In genomic region chr7:126832036-126832598, GRCm38 (mm10) we compare ENCODE assay signal across 8 mouse cellular contexts. TPM values are rescaled to one million over a fixed set of nuclear protein-coding genes. Genes with fewer than 3 reads are reported as not detected.
DNase-seq lines count a peak whose midpoint lies in the region; ATAC-seq and TF ChIP-seq lines count a peak whose summit lies in the region.

No protein-coding gene starts in this region.

- no peak for TF ChIP-seq POLR2A in olfactory bulb, adult 2 months (IDR thresholded peaks at IDR 0.05; ENCODE audit: insufficient read depth, low read depth, low read length)

- no peaks in the 10 kb centered on the region for H3K9me3 ChIP-seq in forebrain, postnatal 0 days (ENCODE audit: low read length)
- H3K9me3 ChIP-seq in hindbrain, embryonic 10.5 days, result no peaks in the 10 kb centered on the region
- no peaks in the 10 kb centered on the region for H3K9me3 ChIP-seq in lung, embryonic 14.5 days (ENCODE audit: low read depth, low read length)

- peaks cover 20% of the 10 kb centered on the region for H3K36me3 ChIP-seq in forebrain, postnatal 0 days (ENCODE audit: insufficient read depth)
- H3K36me3 ChIP-seq in hindbrain, embryonic 10.5 days, result no peaks in the 10 kb centered on the region
- H3K36me3 ChIP-seq in lung, embryonic 14.5 days (ENCODE audit: insufficient read depth), result no peaks in the 10 kb centered on the region

- 1% methylated on average over 21 of the region's 21 CpGs for WGBS in forebrain, postnatal 0 days
- WGBS in hindbrain, embryonic 10.5 days, result 1% methylated on average over 21 of the region's 21 CpGs
- WGBS in lung, embryonic 14.5 days, result 2% methylated on average over 21 of the region's 21 CpGs
- WGBS in olfactory bulb, adult 2 months, result 2% methylated on average over 21 of the region's 21 CpGs

- peak overlapping the region; percentile 19 for H3K4me3 ChIP-seq in forebrain, postnatal 0 days (ENCODE audit: low read depth, low read length)
- peak overlapping the region; percentile 43 for H3K4me3 ChIP-seq in hindbrain, embryonic 10.5 days
- H3K4me3 ChIP-seq in lung, embryonic 14.5 days (ENCODE audit: low read depth, low read length), result peak overlapping the region; percentile 29
- H3K4me3 ChIP-seq in olfactory bulb, adult 2 months (ENCODE audit: insufficient read depth, low read depth, low read length), result peak overlapping the region; percentile 16

- peak; percentile 92 for TF ChIP-seq CTCF in forebrain, postnatal 0 days (IDR thresholded peaks at IDR 0.05; ENCODE audit: low read depth)
- TF ChIP-seq CTCF in lung, embryonic 14.5 days (IDR thresholded peaks at IDR 0.05; ENCODE audit: low read depth), result peak; percentile 88
- TF ChIP-seq CTCF in olfactory bulb, adult 2 months (IDR thresholded peaks at IDR 0.05; ENCODE audit: insufficient read depth, low read depth, low read length), result peak; percentile 68

- H3K27me3 ChIP-seq in forebrain, postnatal 0 days (ENCODE audit: insufficient read depth, low read length), result no peaks in the 10 kb centered on the region
- H3K27me3 ChIP-seq in hindbrain, embryonic 10.5 days (ENCODE audit: insufficient read depth, poor library complexity, severe bottlenecking), result peaks cover 23% of the 10 kb centered on the region
- no peaks in the 10 kb centered on the region for H3K27me3 ChIP-seq in lung, embryonic 14.5 days (ENCODE audit: insufficient read depth, low read length)

- H3K4me1 ChIP-seq in forebrain, postnatal 0 days (ENCODE audit: insufficient read depth), result no peaks in the 10 kb centered on the region
- peaks cover 28% of the 10 kb centered on the region for H3K4me1 ChIP-seq in hindbrain, embryonic 10.5 days (replicated peaks)
- H3K4me1 ChIP-seq in lung, embryonic 14.5 days (ENCODE audit: insufficient read depth), result no peaks in the 10 kb centered on the region
- peaks cover 8% of the 10 kb centered on the region for H3K4me1 ChIP-seq in olfactory bulb, adult 2 months (ENCODE audit: control insufficient read depth, insufficient read depth, low read length)

- DNase-seq in Muller cell, postnatal 12 days (ENCODE audit: inconsistent ontology term), result peak; percentile 68
- peak; percentile 85 for DNase-seq in cerebellum, adult 8-10 months
- peak; percentile 86 for DNase-seq in forebrain, postnatal 0 days
- DNase-seq in hindbrain, embryonic 10.5 days (ENCODE audit: low spot score), result peak; percentile 78
- DNase-seq in layer of hippocampus, adult 8-10 months (ENCODE audit: low spot score in 2 of 2), result peak; percentile 60 to 81
- peak; percentile 90 for DNase-seq in lung, embryonic 14.5 days
- DNase-seq in thymus, postnatal 0 days (ENCODE audit: low spot score), result peak; percentile 87

- H3K9ac ChIP-seq in forebrain, postnatal 0 days, result peak overlapping the region; percentile 33; the same call in 1 of the 2 replicates
- H3K9ac ChIP-seq in lung, embryonic 14.5 days, result no peak overlapping the region

- no peak overlapping the region for H3K27ac ChIP-seq in forebrain, postnatal 0 days (ENCODE audit: low read depth, low read length)
- H3K27ac ChIP-seq in hindbrain, embryonic 10.5 days, result peak overlapping the region; percentile 66
- no peak overlapping the region for H3K27ac ChIP-seq in lung, embryonic 14.5 days (ENCODE audit: low read depth)
- H3K27ac ChIP-seq in olfactory bulb, adult 2 months (ENCODE audit: insufficient read depth, low read depth, low read length), result no peak overlapping the region

- ATAC-seq in forebrain, postnatal 0 days, result peak; percentile 94
- ATAC-seq in lung, embryonic 14.5 days (ENCODE audit: insufficient read depth), result peak; percentile 80

- H3K4me2 ChIP-seq in forebrain, postnatal 0 days (ENCODE audit: low read depth), result peak overlapping the region; percentile 48
- H3K4me2 ChIP-seq in lung, embryonic 14.5 days, result peak overlapping the region; percentile 58

RNA-seq across cellular contexts. Expression of gene 4930451I11Rik, which starts 0.7 kb away (rescaled TPM):
- not detected in 2 replicates for total RNA-seq in forebrain, postnatal 0 days (2014; rRNA removed)
- 0.62 TPM in 1 of 2 replicates, not detected in the other for polyA plus RNA-seq in forebrain, postnatal 0 days (2015; fragmentation: Nextera tagmentation; extraction: Ambion mirVana)
- not detected in 2 replicates for polyA plus RNA-seq in hindbrain, embryonic 10.5 days (2016; fragmentation: Nextera tagmentation; extraction: Ambion mirVana)
- total RNA-seq in layer of hippocampus, adult 8-10 months (2022), result not detected
- not detected in 2 replicates for polyA plus RNA-seq in lung, embryonic 14.5 days (2014; fragmentation: Nextera tagmentation; extraction: Ambion mirVana)
- not detected in 2 replicates for polyA plus RNA-seq in olfactory bulb, adult 2 months (2012; ENCODE audit: insufficient read depth, insufficient read length, low replicate concordance, missing spikeins)
- polyA plus RNA-seq in thymus, postnatal 0 days (2015; fragmentation: Nextera tagmentation; extraction: Ambion mirVana), result not detected in 2 replicates

RNA-seq across cellular contexts. Expression of gene Doc2a, which starts 15.1 kb away (rescaled TPM):
- 35.7 and 148 TPM in 2 replicates for total RNA-seq in forebrain, postnatal 0 days (2014; rRNA removed)
- polyA plus RNA-seq in forebrain, postnatal 0 days (2015; fragmentation: Nextera tagmentation; extraction: Ambion mirVana), result 31.5 and 32.5 TPM in 2 replicates
- polyA plus RNA-seq in hindbrain, embryonic 10.5 days (2016; fragmentation: Nextera tagmentation; extraction: Ambion mirVana), result 4.9 and 5.5 TPM in 2 replicates
- 10 to 100 TPM; 17.6 to 20.0 (median 18.7) TPM for total RNA-seq in layer of hippocampus, adult 8-10 months (2022)
- 0.33 and 0.80 TPM in 2 replicates for polyA plus RNA-seq in lung, embryonic 14.5 days (2014; fragmentation: Nextera tagmentation; extraction: Ambion mirVana)
- not detected in 2 replicates for polyA plus RNA-seq in olfactory bulb, adult 2 months (2012; ENCODE audit: insufficient read depth, insufficient read length, low replicate concordance, missing spikeins)
- 0.21 and 0.33 TPM in 2 replicates for polyA plus RNA-seq in thymus, postnatal 0 days (2015; fragmentation: Nextera tagmentation; extraction: Ambion mirVana)

RNA-seq across cellular contexts. Expression of gene Hirip3, which starts 29.7 kb away (rescaled TPM):
- total RNA-seq in forebrain, postnatal 0 days (2014; rRNA removed), result 11.7 and 21.3 TPM in 2 replicates
- polyA plus RNA-seq in forebrain, postnatal 0 days (2015; fragmentation: Nextera tagmentation; extraction: Ambion mirVana), result 9.9 and 19.5 TPM in 2 replicates
- polyA plus RNA-seq in hindbrain, embryonic 10.5 days (2016; fragmentation: Nextera tagmentation; extraction: Ambion mirVana), result 38.7 and 48.1 TPM in 2 replicates
- total RNA-seq in layer of hippocampus, adult 8-10 months (2022), result 10 to 100 TPM; 25.6 to 44.7 (median 36.2) TPM
- 19.9 and 26.7 TPM in 2 replicates for polyA plus RNA-seq in lung, embryonic 14.5 days (2014; fragmentation: Nextera tagmentation; extraction: Ambion mirVana)
- polyA plus RNA-seq in olfactory bulb, adult 2 months (2012; ENCODE audit: insufficient read depth, insufficient read length, low replicate concordance, missing spikeins), result not detected in 2 replicates
- 16.9 and 22.6 TPM in 2 replicates for polyA plus RNA-seq in thymus, postnatal 0 days (2015; fragmentation: Nextera tagmentation; extraction: Ambion mirVana)

RNA-seq across cellular contexts. Expression of gene Ino80e, which starts 30.1 kb away (rescaled TPM):
- total RNA-seq in forebrain, postnatal 0 days (2014; rRNA removed), result 62.8 and 69.9 TPM in 2 replicates
- polyA plus RNA-seq in forebrain, postnatal 0 days (2015; fragmentation: Nextera tagmentation; extraction: Ambion mirVana), result 102 and 107 TPM in 2 replicates
- 102 and 105 TPM in 2 replicates for polyA plus RNA-seq in hindbrain, embryonic 10.5 days (2016; fragmentation: Nextera tagmentation; extraction: Ambion mirVana)
- total RNA-seq in layer of hippocampus, adult 8-10 months (2022), result 10 to 100 TPM; 46.3 to 59.5 (median 56.1) TPM
- polyA plus RNA-seq in lung, embryonic 14.5 days (2014; fragmentation: Nextera tagmentation; extraction: Ambion mirVana), result 92.9 and 99.7 TPM in 2 replicates
- not detected in 2 replicates for polyA plus RNA-seq in olfactory bulb, adult 2 months (2012; ENCODE audit: insufficient read depth, insufficient read length, low replicate concordance, missing spikeins)
- polyA plus RNA-seq in thymus, postnatal 0 days (2015; fragmentation: Nextera tagmentation; extraction: Ambion mirVana), result 82.9 and 98.9 TPM in 2 replicates

RNA-seq across cellular contexts. Expression of gene Fam57b, which starts 34.6 kb away (rescaled TPM):
- total RNA-seq in forebrain, postnatal 0 days (2014; rRNA removed), result 33.2 and 34.4 TPM in 2 replicates
- 39.0 and 42.6 TPM in 2 replicates for polyA plus RNA-seq in forebrain, postnatal 0 days (2015; fragmentation: Nextera tagmentation; extraction: Ambion mirVana)
- polyA plus RNA-seq in hindbrain, embryonic 10.5 days (2016; fragmentation: Nextera tagmentation; extraction: Ambion mirVana), result 4.7 and 12.7 TPM in 2 replicates
- total RNA-seq in layer of hippocampus, adult 8-10 months (2022), result 10 to 100 TPM; 57.3 to 67.6 (median 62.6) TPM
- 0.17 and 0.88 TPM in 2 replicates for polyA plus RNA-seq in lung, embryonic 14.5 days (2014; fragmentation: Nextera tagmentation; extraction: Ambion mirVana)
- polyA plus RNA-seq in olfactory bulb, adult 2 months (2012; ENCODE audit: insufficient read depth, insufficient read length, low replicate concordance, missing spikeins), result not detected in 2 replicates
- polyA plus RNA-seq in thymus, postnatal 0 days (2015; fragmentation: Nextera tagmentation; extraction: Ambion mirVana), result 0.19 and 0.20 TPM in 2 replicates
